Mouse (Mus musculus) lung, postnatal 25 days (tissue): ENCODE results near the gene Ttc39b.
A peak's percentile ranks its signal among the peaks of the same experiment; 100 is the strongest.

Source experiments
- DNase-seq: peaks from one replicate; pipeline ENCODE4 v3.0.0; 2022; ENCODE audit warnings: low spot score

The Ttc39b gene

GRCm38 (mm10) chr4:83183288-83183930 lies 140.6 kb downstream of the Ttc39b start:
- peak; percentile 35 for DNase-seq

- no peak for DNase-seq
Measured at GRCm38 (mm10) chr4:83182178-83183068, 141.6 kb downstream of the Ttc39b start.

- DNase-seq = no peak
Measured at GRCm38 (mm10) chr4:83177471-83177870, 146.6 kb downstream of the Ttc39b start.

- no peak for DNase-seq
Measured at GRCm38 (mm10) chr4:83174946-83175345, 149.1 kb downstream of the Ttc39b start.

- DNase-seq = no peak
Measured at GRCm38 (mm10) chr4:83172278-83172677, 151.8 kb downstream of the Ttc39b start.

GRCm38 (mm10) chr4:83170741-83171140 lies 153.3 kb downstream of the Ttc39b start:
- no peak for DNase-seq
